Mouse (Mus musculus) lung, postnatal 0 days (tissue): ENCODE measurements at regions not wholly inside any gene's neighbourhood (a gene's known extent, or its start where the extent isn't known, plus 50 kb on each side); places are given as distances from the start of the nearest gene placed in this dataset.

ENCODE experiments used
- ATAC-seq: fragments of 200-750 bp; cut with Nextera tagmentation; 2 replicates; pipeline ENCODE4 v1.8.0; 2017; ENCODE audit warnings: moderate library complexity
- DNase-seq: peaks from one replicate; pipeline ENCODE4 v3.0.0-alpha.2; 2016; ENCODE audit warnings: low spot score
- H3K27ac ChIP-seq: fragments of 300-500 bp; sonication (generic); 2 replicates; pipeline ENCODE4 v1.5.1; 2014; ENCODE audit warnings: antibody characterized with exemption, mild to moderate bottlenecking, low read length, mixed read lengths
- H3K27me3 ChIP-seq: fragments of 300-500 bp; sonication (generic); replicated peaks from 2 replicates; pipeline ENCODE4 v1.6.1; 2014; ENCODE audit warnings: low read length, mixed read lengths; ENCODE audit not compliant: insufficient read depth
- H3K36me3 ChIP-seq: fragments of 300-500 bp; sonication (generic); 2 replicates; pipeline ENCODE4 v1.6.1; 2014; ENCODE audit warnings: low read length, mixed read lengths; ENCODE audit not compliant: insufficient read depth
- H3K4me1 ChIP-seq: fragments of 300-500 bp; sonication (generic); 2 replicates; pipeline ENCODE4 v1.6.1; 2014; ENCODE audit warnings: antibody characterized with exemption, low read depth, low read length, mixed read lengths; ENCODE audit not compliant: insufficient read depth
- H3K4me2 ChIP-seq: fragments of 300-500 bp; sonication (generic); replicated peaks from 2 replicates; pipeline ENCODE4 v1.6.1; 2014; ENCODE audit warnings: low read depth, mild to moderate bottlenecking, low read length, moderate library complexity, mixed read lengths
- H3K4me3 ChIP-seq: fragments of 300-500 bp; sonication (generic); 2 replicates; pipeline ENCODE4 v1.5.1; 2014; ENCODE audit warnings: low read depth, low read length
- H3K9ac ChIP-seq: fragments of 300-500 bp; sonication (generic); replicated peaks from 2 replicates; pipeline ENCODE4 v1.6.1; 2014; ENCODE audit warnings: low read depth, mild to moderate bottlenecking
- H3K9me3 ChIP-seq: fragments of 300-500 bp; sonication (generic); 2 replicates; pipeline ENCODE4 v1.6.1; 2016; ENCODE audit warnings: low read length, mixed read lengths
- CTCF ChIP-seq: IDR thresholded peaks from 2 replicates; pipeline ENCODE4 v1.5.1; 2016; ENCODE audit warnings: antibody characterized with exemption, mild to moderate bottlenecking
- EP300 ChIP-seq: IDR thresholded peaks from 2 replicates; pipeline ENCODE4 v1.6.1; 2016; ENCODE audit warnings: antibody characterized with exemption, mild to moderate bottlenecking, control low read depth
- whole genome bisulfite sequencing: fragments of 180-500 bp; shearing (Covaris S2); extraction: QIAGEN DNeasy Blood & Tissue Kit; methylation state at CpG from one replicate; pipeline ENCODE4 v1.1.7; 2014; 5-methylcytosine and 5-hydroxymethylcytosine counted together

- no peaks in the 10 kb centered on the region for H3K36me3 ChIP-seq
- no peak overlapping the region for H3K4me2 ChIP-seq
- H3K4me3 ChIP-seq = no peak overlapping the region
- WGBS = 83% methylated on average over 3 of the region's 3 CpGs
- no peaks in the 10 kb centered on the region for H3K27me3 ChIP-seq
- no peak overlapping the region for H3K27ac ChIP-seq
- no peak for ATAC-seq
- no peaks in the 10 kb centered on the region for H3K9me3 ChIP-seq
- no peak overlapping the region for H3K9ac ChIP-seq
- DNase-seq = no peak
- H3K4me1 ChIP-seq = no peaks in the 10 kb centered on the region
- TF ChIP-seq CTCF (no peak), EP300 (no peak)
Measured at GRCm38 (mm10) chr12:92779695-92780292, 930.8 kb upstream of the Sel1l start.

DNA sequence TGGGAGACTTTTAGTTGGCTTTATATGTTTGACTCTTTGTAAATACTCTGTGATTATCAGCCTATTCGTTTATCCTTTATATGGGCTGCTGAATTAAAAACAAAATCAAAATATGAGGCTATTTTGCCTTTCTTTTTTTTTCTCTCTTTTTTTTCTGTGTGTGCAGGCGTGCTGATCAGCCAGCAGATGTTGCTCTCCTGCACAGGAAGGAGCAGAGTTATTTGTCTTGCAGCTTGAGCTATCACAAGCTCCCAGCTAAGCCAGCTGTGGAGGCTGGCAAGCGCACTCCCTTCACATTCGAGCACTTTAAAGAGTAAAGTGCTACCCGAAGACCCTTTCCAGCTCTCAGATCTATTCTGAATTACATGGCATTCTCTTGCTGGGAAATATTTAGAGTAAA lies 926.7 kb upstream of the Sel1l start:
- 31% methylated on average over 5 of the region's 5 CpGs for WGBS

DNA sequence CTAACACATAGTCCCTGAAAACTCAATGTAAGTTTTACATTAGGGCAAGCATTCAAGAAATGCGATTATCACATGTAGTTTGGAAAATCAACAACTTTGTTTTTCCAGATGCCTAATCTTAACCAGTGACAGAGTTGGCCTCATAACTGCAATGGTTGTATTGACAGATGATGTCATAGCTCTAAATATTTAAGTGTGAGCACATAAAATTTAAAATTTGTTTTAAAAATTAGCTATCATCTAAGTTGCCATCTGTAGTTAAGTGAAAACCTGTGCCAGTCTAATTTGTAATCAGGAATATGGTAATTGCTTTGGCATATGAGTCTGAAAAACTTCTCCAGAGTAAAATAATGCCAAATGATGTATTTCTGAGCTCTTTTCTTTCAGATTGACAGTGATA lies 899.6 kb upstream of the Sel1l start:
- Histone ChIP-seq H3K36me3 (no peaks in the 10 kb centered on the region), H3K9ac (no peak overlapping the region), H3K4me2 (no peak overlapping the region), H3K4me1 (no peaks in the 10 kb centered on the region), H3K27ac (no peak overlapping the region), H3K9me3 (no peaks in the 10 kb centered on the region), H3K27me3 (no peaks in the 10 kb centered on the region), H3K4me3 (no peak overlapping the region)
- TF ChIP-seq CTCF (no peak), EP300 (no peak)
- ATAC-seq = no peak
- 86% methylated on average over 1 of the region's 1 CpGs for WGBS
- no peak for DNase-seq

More for the DNA sequence above, 926.7 kb upstream of the Sel1l start:
- no peak overlapping the region for H3K9ac ChIP-seq
- H3K27me3 ChIP-seq = no peaks in the 10 kb centered on the region
- no peak overlapping the region for H3K4me2 ChIP-seq
- no peak overlapping the region for H3K27ac ChIP-seq
- TF ChIP-seq EP300 (no peak), CTCF (no peak)
- no peaks in the 10 kb centered on the region for H3K9me3 ChIP-seq
- no peak overlapping the region for H3K4me3 ChIP-seq
- DNase-seq (no peak), ATAC-seq (no peak)
- H3K36me3 ChIP-seq = no peaks in the 10 kb centered on the region
- H3K4me1 ChIP-seq = no peaks in the 10 kb centered on the region

- WGBS = 78% methylated on average over 3 of the region's 3 CpGs
- Histone ChIP-seq H3K4me2 (no peak overlapping the region), H3K4me1 (no peaks in the 10 kb centered on the region), H3K27me3 (no peaks in the 10 kb centered on the region), H3K9ac (no peak overlapping the region), H3K9me3 (no peaks in the 10 kb centered on the region), H3K27ac (no peak overlapping the region), H3K4me3 (no peak overlapping the region), H3K36me3 (no peaks in the 10 kb centered on the region)
- DNase-seq = no peak
- TF ChIP-seq CTCF = no peak
- TF ChIP-seq EP300 = no peak
- no peak for ATAC-seq
Measured at GRCm38 (mm10) chr12:92740818-92741217, 891.9 kb upstream of the Sel1l start.

DNA sequence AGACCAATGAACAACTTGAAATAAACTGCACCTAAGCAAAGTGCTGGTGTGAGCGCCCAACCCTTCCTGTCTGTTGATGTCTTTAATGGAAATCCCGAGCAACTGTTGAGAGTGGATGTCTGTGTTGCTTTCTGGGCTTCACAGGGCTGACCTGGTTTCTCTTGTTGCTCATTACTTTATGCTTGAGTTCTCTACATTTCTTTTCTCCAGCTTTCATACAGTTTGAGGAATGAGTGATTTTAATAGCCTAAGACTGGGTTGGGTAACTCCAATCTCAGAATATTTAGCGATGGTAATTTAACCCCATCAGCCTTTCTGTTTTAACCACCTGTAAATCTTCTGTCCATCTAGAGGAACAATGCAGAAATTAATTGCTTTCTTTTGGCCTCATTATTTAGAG lies 890.2 kb upstream of the Sel1l start:
- TF ChIP-seq CTCF = no peak
- no peak for TF ChIP-seq EP300
- H3K27ac ChIP-seq = no peak overlapping the region
- H3K4me2 ChIP-seq = no peak overlapping the region
- no peaks in the 10 kb centered on the region for H3K36me3 ChIP-seq
- no peaks in the 10 kb centered on the region for H3K4me1 ChIP-seq
- DNase-seq = no peak
- no peak for ATAC-seq
- WGBS = 86% methylated on average over 3 of the region's 3 CpGs
- H3K9me3 ChIP-seq = no peaks in the 10 kb centered on the region
- H3K9ac ChIP-seq = no peak overlapping the region
- H3K4me3 ChIP-seq = no peak overlapping the region
- no peaks in the 10 kb centered on the region for H3K27me3 ChIP-seq

- Histone ChIP-seq H3K36me3 (no peaks in the 10 kb centered on the region), H3K4me2 (no peak overlapping the region), H3K9ac (no peak overlapping the region), H3K27me3 (no peaks in the 10 kb centered on the region), H3K27ac (no peak overlapping the region), H3K9me3 (no peaks in the 10 kb centered on the region), H3K4me1 (no peaks in the 10 kb centered on the region), H3K4me3 (no peak overlapping the region)
- 61% methylated on average over 12 of the region's 12 CpGs for WGBS
- DNase-seq (no peak), ATAC-seq (no peak)
- no peak for TF ChIP-seq EP300
- no peak for TF ChIP-seq CTCF
Measured at GRCm38 (mm10) chr12:92737623-92738370, 888.8 kb upstream of the Sel1l start.
